Mouse (Mus musculus) heart, postnatal 36 days (tissue): ENCODE data around the gene Gm21887. TPM values are rescaled to one million over a fixed set of nuclear protein-coding genes. Genes with fewer than 3 reads are reported as not detected.
"Not testable (repeated sequence)": the region's sequence is repeated elsewhere in the genome, so short reads cannot be mapped to it uniquely, and the experiment has no call there.

Source experiments
- DNase-seq, 2 experiments: peaks; one replicate each; pipeline ENCODE4 v3.0.0; 2021 to 2022
- intact Hi-C: fragments of 180-260 bp; cut with DNase I; formaldehyde crosslinking; loops from one replicate; pipeline ENCODE4 v1.15.1; 2025
- total RNA-seq, 2 experiments: library from RNA; stranded (reverse); gene quantifications; 2 replicates each; pipeline ENCODE4 v1.2.3; 2021

Gene Gm21887
- total RNA-seq, 2 experiments from 2014 or later = 31.5 to 40.2 TPM

- peak in 1 of 2 experiments; percentile 3 for DNase-seq
- intact Hi-C loops = loop anchor here (5.0 kb wide), 1 partner anchor 101 kb away; no protein-coding TSS in a partner anchor
Measured at GRCm38 (mm10) chrX:169982606-169983400, 26.7 kb upstream of the Gm21887 start.

GRCm38 (mm10) chrX:169983401-169984165 is 25.9 kb upstream of the Gm21887 start:
- intact Hi-C loops = loop anchor here (5.0 kb wide), 1 partner anchor 101 kb away; no protein-coding TSS in a partner anchor
- DNase-seq = peak in 1 of 2 experiments; percentile 17

- intact Hi-C loops = loop anchor here (5.0 kb wide), 1 partner anchor 102 kb away; no protein-coding TSS in a partner anchor
- peak in 1 of 2 experiments; percentile 3 for DNase-seq
Measured at GRCm38 (mm10) chrX:169984331-169984730, 25.1 kb upstream of the Gm21887 start.

GRCm38 (mm10) chrX:169984853-169985252 is 24.6 kb upstream of the Gm21887 start:
- DNase-seq = peak in 1 of 2 experiments; percentile 16
- intact Hi-C loops = loop anchor here (5.0 kb wide), 1 partner anchor 103 kb away; no protein-coding TSS in a partner anchor

GRCm38 (mm10) chrX:169985796-169986195 is 23.7 kb upstream of the Gm21887 start:
- intact Hi-C loops = loop anchor here (1.0 kb wide), 1 partner anchor 69 kb away; no protein-coding TSS in a partner anchor
- DNase-seq = peak in 1 of 2 experiments; percentile 32

- intact Hi-C loops = loop anchor here (1.0 kb wide), 1 partner anchor 70 kb away; no protein-coding TSS in a partner anchor
- peak; percentile 91 to 92 for DNase-seq
Measured at GRCm38 (mm10) chrX:169986519-169987367, 22.7 kb upstream of the Gm21887 start.

GRCm38 (mm10) chrX:169987368-169987837 is 22.1 kb upstream of the Gm21887 start:
- peak in 1 of 2 experiments; percentile 57 for DNase-seq

GRCm38 (mm10) chrX:169988571-169989218 is 20.8 kb upstream of the Gm21887 start:
- peak in 1 of 2 experiments; percentile 48 for DNase-seq
- intact Hi-C loops = not testable (repeated sequence)

More at GRCm38 (mm10) chrX:169987368-169987837, 22.1 kb upstream of the Gm21887 start:
- intact Hi-C loops = not testable (repeated sequence)

- intact Hi-C loops, DNase-seq: not testable (repeated sequence)
Measured at GRCm38 (mm10) chrX:169989219-169989595, 20.3 kb upstream of the Gm21887 start.

GRCm38 (mm10) chrX:169989691-169990631 is 19.5 kb upstream of the Gm21887 start:
- intact Hi-C loops = not testable (repeated sequence)
- DNase-seq = peak; percentile 81

GRCm38 (mm10) chrX:169991128-169991873 is 18.2 kb upstream of the Gm21887 start:
- peak; percentile 93 to 99 for DNase-seq
- intact Hi-C loops = loop anchor here (1.0 kb wide), 1 partner anchor 8 kb away; no protein-coding TSS in a partner anchor

GRCm38 (mm10) chrX:169992086-169992930 is 17.2 kb upstream of the Gm21887 start:
- DNase-seq, intact Hi-C loops: not testable (repeated sequence)

- intact Hi-C loops, DNase-seq: not testable (repeated sequence)
Measured at GRCm38 (mm10) chrX:169992951-169993547, 16.4 kb upstream of the Gm21887 start.

GRCm38 (mm10) chrX:169994011-169994865 is 15.2 kb upstream of the Gm21887 start:
- DNase-seq, intact Hi-C loops: not testable (repeated sequence)
